Mouse (Mus musculus): ENCODE measurements around the gene Gm43738.

DNA sequence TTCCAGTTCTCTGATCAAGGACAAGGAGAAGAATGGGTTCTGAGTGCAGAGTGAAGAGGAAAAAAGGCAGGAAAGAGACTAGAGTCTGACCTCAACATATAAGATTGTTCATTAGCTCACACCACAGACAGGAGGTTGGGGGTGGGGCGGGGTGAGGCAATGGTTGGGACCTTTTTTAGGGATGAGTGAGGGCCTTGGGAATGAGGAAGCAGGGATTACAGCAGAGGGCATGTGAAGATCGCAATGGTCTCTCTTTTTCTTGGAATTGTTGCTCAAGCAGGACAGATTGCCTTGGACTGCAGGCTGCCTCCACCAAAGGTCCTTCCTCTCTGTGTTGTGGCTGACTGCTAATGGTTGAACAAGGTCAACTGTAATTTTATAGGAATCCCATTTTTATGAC, 22.4 kb upstream of the Gm43738 start:
- no peak for TF ChIP-seq CTCF (IDR thresholded peaks at IDR 0.05; ENCODE audit: low read depth)
- no peak for TF ChIP-seq EP300 (IDR thresholded peaks at IDR 0.05; ENCODE audit: low read depth)

Data from heart, postnatal 0 days (tissue).